Mouse (Mus musculus) lung, embryonic 14.5 days (tissue): ENCODE measurements around the gene Gm10645. TPM values are rescaled to one million over a fixed set of nuclear protein-coding genes. Genes with fewer than 3 reads are reported as not detected.
A peak's percentile ranks its signal among the peaks of the same experiment; 100 is the strongest.

Source experiments
- ATAC-seq: fragments of 200-750 bp; cut with Nextera tagmentation; 2 replicates; pipeline ENCODE4 v1.8.0; 2017; ENCODE audit warnings: mild to moderate bottlenecking, moderate TSS enrichment, moderate library complexity; ENCODE audit not compliant: insufficient read depth
- DNase-seq: peaks from one replicate; pipeline ENCODE4 v3.0.0-alpha.2; 2015
- H3K27ac ChIP-seq: fragments of 300-500 bp; sonication (generic); 2 replicates; pipeline ENCODE4 v1.5.1; 2014; ENCODE audit warnings: low read depth, mild to moderate bottlenecking, moderate library complexity
- H3K27me3 ChIP-seq: fragments of 300-500 bp; sonication (generic); 2 replicates; pipeline ENCODE4 v1.6.1; 2014; ENCODE audit warnings: low read length, control low read depth; ENCODE audit not compliant: insufficient read depth
- H3K36me3 ChIP-seq: fragments of 300-500 bp; sonication (generic); 2 replicates; pipeline ENCODE4 v1.6.1; 2014; ENCODE audit warnings: control low read depth; ENCODE audit not compliant: insufficient read depth
- H3K4me1 ChIP-seq: fragments of 300-500 bp; sonication (generic); 2 replicates; pipeline ENCODE4 v1.6.1; 2014; ENCODE audit warnings: antibody characterized with exemption, control low read depth; ENCODE audit not compliant: insufficient read depth
- H3K4me2 ChIP-seq: fragments of 300-500 bp; sonication (generic); 2 replicates; pipeline ENCODE4 v1.6.1; 2014; ENCODE audit warnings: mild to moderate bottlenecking
- H3K4me3 ChIP-seq: fragments of 300-500 bp; sonication (generic); 2 replicates; pipeline ENCODE4 v1.5.1; 2014; ENCODE audit warnings: low read depth, low read length
- H3K9ac ChIP-seq: fragments of 300-500 bp; sonication (generic); 2 replicates; pipeline ENCODE4 v1.6.1; 2014
- H3K9me3 ChIP-seq: fragments of 300-500 bp; sonication (generic); 2 replicates; pipeline ENCODE4 v1.6.1; 2016; ENCODE audit warnings: low read depth, low read length, control low read depth
- CTCF ChIP-seq: IDR thresholded peaks from 2 replicates; pipeline ENCODE4 v1.5.1; 2016; ENCODE audit warnings: antibody characterized with exemption, low read depth
- WGBS: fragments of 180-500 bp; shearing (Covaris S2); extraction: QIAGEN DNeasy Blood & Tissue Kit; methylation state at CpG from one replicate; pipeline ENCODE4 v1.1.7; 2014; 5-methylcytosine and 5-hydroxymethylcytosine counted together
- polyA plus RNA-seq: library from polyadenylated mRNA; unstranded; fragments of >200 nt; fragmentation: Nextera tagmentation; extraction: Ambion mirVana; gene quantifications from 2 replicates; pipeline ENCODE4 v1.2.1, GENCODE M21; 2014

Gene Gm10645
- 1.2 TPM in 2 replicates for polyA plus RNA-seq

- Histone ChIP-seq H3K36me3 (no peaks in the 10 kb centered on the region), H3K4me3 (peak within 1 kb of the TSS; percentile 51), H3K4me1 (no peaks in the 10 kb centered on the region), H3K27me3 (no peaks in the 10 kb centered on the region), H3K9ac (peak within 1 kb of the TSS; percentile 67), H3K27ac (peak within 1 kb of the TSS; percentile 84), H3K9me3 (no peaks in the 10 kb centered on the region), H3K4me2 (peak within 1 kb of the TSS; percentile 73)
- peak; percentile 41 for DNase-seq
- ATAC-seq, result peak; percentile 77
- 2% methylated on average over 53 of the region's 54 CpGs for WGBS
- no peak for TF ChIP-seq CTCF
These were observed at the start of gene Gm10645 for GRCm38 (mm10) chr8:83165931-83166867. Gm10645 (minus strand) TSS chr8:83166170.

- 30% methylated on average over 5 of the region's 5 CpGs for WGBS
- TF ChIP-seq CTCF, result no peak
- H3K27ac ChIP-seq, result no peak overlapping the region
- ATAC-seq (peak; percentile 60; the same call in 1 of the 2 replicates), DNase-seq (no peak)
- no peaks in the 10 kb centered on the region for H3K36me3 ChIP-seq
- no peak overlapping the region for H3K9ac ChIP-seq
- H3K4me1 ChIP-seq, result no peaks in the 10 kb centered on the region
- no peak overlapping the region for H3K4me3 ChIP-seq
- H3K4me2 ChIP-seq, result no peak overlapping the region
- no peaks in the 10 kb centered on the region for H3K27me3 ChIP-seq
- no peaks in the 10 kb centered on the region for H3K9me3 ChIP-seq
These were observed 49.1 kb upstream of the Gm10645 start for GRCm38 (mm10) chr8:83215065-83215464.

- H3K4me1 ChIP-seq, result no peaks in the 10 kb centered on the region
- no peaks in the 10 kb centered on the region for H3K27me3 ChIP-seq
- H3K9me3 ChIP-seq, result no peaks in the 10 kb centered on the region
- no peak overlapping the region for H3K4me2 ChIP-seq
- 77% methylated on average over 7 of the region's 7 CpGs for WGBS
- H3K4me3 ChIP-seq, result no peak overlapping the region
- H3K27ac ChIP-seq, result no peak overlapping the region
- no peak for TF ChIP-seq CTCF
- no peak for ATAC-seq
- H3K36me3 ChIP-seq, result no peaks in the 10 kb centered on the region
- DNase-seq, result no peak
- H3K9ac ChIP-seq, result no peak overlapping the region
These were observed 44.7 kb upstream of the Gm10645 start for GRCm38 (mm10) chr8:83210676-83211075.

- H3K36me3 ChIP-seq, result no peaks in the 10 kb centered on the region
- WGBS, result 42% methylated on average over 4 of the region's 4 CpGs
- no peak for ATAC-seq
- H3K4me1 ChIP-seq, result no peaks in the 10 kb centered on the region
- H3K4me2 ChIP-seq, result no peak overlapping the region
- no peaks in the 10 kb centered on the region for H3K9me3 ChIP-seq
- no peak for DNase-seq
- H3K27me3 ChIP-seq, result no peaks in the 10 kb centered on the region
- H3K4me3 ChIP-seq, result no peak overlapping the region
- H3K9ac ChIP-seq, result no peak overlapping the region
- H3K27ac ChIP-seq, result no peak overlapping the region
- no peak for TF ChIP-seq CTCF
These were observed 43.6 kb upstream of the Gm10645 start for GRCm38 (mm10) chr8:83209581-83209980.

- Histone ChIP-seq H3K27me3 (no peaks in the 10 kb centered on the region), H3K4me3 (no peak overlapping the region), H3K9ac (no peak overlapping the region), H3K4me1 (0 out of 2 replicates have a peak, but pooled peaks cover 2% of the 10 kb centered on the region), H3K36me3 (no peaks in the 10 kb centered on the region), H3K9me3 (no peaks in the 10 kb centered on the region), H3K4me2 (no peak overlapping the region), H3K27ac (no peak overlapping the region)
- DNase-seq (no peak), ATAC-seq (no peak)
- no peak for TF ChIP-seq CTCF
- WGBS, result 33% methylated on average over 7 of the region's 7 CpGs
These were observed 39.9 kb upstream of the Gm10645 start for GRCm38 (mm10) chr8:83205907-83206306.

- WGBS, result 79% methylated on average over 11 of the region's 11 CpGs
- H3K9me3 ChIP-seq, result no peaks in the 10 kb centered on the region
- no peak overlapping the region for H3K4me3 ChIP-seq
- DNase-seq, result no peak
- H3K4me2 ChIP-seq, result no peak overlapping the region
- no peak overlapping the region for H3K27ac ChIP-seq
- no peak for TF ChIP-seq CTCF
- H3K27me3 ChIP-seq, result no peaks in the 10 kb centered on the region
- no peak for ATAC-seq
- no peaks in the 10 kb centered on the region for H3K36me3 ChIP-seq
- no peak overlapping the region for H3K9ac ChIP-seq
- 0 out of 2 replicates have a peak, but pooled peaks cover 12% of the 10 kb centered on the region for H3K4me1 ChIP-seq
These were observed 37.0 kb upstream of the Gm10645 start for GRCm38 (mm10) chr8:83202946-83203345.
